Mouse (Mus musculus): Measurements from ENCODE around the gene Gm10717.
"Not testable (repeated sequence)": the region's sequence is repeated elsewhere in the genome, so short reads cannot be mapped to it uniquely, and the experiment has no call there.

Gm10717 gene

DNA sequence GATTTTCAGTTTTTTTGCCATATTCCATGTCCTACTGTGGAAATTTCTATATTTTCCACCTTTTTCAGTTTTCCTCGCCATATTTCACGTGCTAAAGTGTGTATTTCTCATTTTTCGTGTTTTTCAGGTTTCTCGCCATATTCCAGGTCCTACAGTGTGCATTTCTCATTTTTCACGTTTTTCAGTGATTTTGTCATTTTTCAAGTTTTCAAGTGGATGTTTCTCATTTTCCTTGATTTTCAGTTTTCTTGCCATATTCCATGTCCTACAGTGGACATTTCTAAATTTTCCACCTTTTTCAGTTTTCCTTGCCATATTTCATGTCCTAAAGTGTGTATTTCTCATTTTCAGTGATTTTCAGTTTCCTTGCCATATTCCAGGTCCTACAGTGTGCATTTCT lies 919 bp downstream of the Gm10717 start:
- not testable (repeated sequence) for DNase-seq

DNA sequence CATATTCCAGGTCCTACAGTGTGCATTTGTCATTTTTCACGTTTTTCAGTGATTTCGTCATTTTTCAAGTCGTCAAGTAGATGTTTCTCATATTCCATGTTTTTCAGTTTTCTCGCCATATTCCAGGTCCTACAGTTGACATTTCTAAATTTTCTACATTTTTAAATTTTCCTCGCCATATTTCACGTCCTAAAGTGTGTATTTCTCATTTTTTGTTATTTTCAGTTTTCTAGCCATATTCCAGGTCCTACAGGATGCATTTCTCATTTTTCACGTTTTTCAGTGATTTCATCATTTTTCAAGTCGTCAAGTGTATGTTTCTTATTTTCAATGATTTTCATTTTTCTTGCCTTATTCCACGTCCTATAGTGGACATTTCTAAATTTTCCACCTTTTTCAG lies 1.5 kb downstream of the Gm10717 start:
- DNase-seq: not testable (repeated sequence)

DNA sequence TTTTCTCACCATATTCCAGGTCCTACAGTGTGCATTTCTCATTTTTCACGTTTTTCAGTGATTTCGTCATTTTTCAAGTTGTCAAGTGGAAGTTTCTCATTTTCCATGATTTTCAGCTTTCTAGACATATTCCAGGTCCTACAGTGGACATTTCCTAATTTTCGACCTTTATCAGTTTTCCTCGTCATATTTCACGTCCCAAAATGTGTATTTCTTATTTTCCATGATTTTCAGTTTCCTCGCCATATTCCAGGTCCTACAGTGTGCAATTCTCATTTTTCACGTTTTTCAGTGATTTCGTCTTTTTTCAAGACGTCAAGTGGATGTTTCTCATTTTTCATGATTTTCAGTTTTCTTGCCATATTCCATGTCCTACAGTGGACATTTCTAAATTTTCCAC lies 2.0 kb downstream of the Gm10717 start:
- DNase-seq: not testable (repeated sequence)

GRCm38 (mm10) chr9:3029276-3030000 lies 4.2 kb downstream of the Gm10717 start:
- not testable (repeated sequence) for DNase-seq

GRCm38 (mm10) chr9:3030677-3031318 lies 5.6 kb downstream of the Gm10717 start:
- DNase-seq: not testable (repeated sequence)

- DNase-seq: not testable (repeated sequence)
These were observed 9.1 kb downstream of the Gm10717 start, which contains the start of gene Gm17535 for GRCm38 (mm10) chr9:3034299-3034698. Gene Gm17535 (plus strand): TSS chr9:3034599.

GRCm38 (mm10) chr9:3036577-3036976 lies 11.4 kb downstream of the Gm10717 start, which contains the start of gene Gm10715:
Gene Gm10715 (plus strand): TSS chr9:3036877.
- not testable (repeated sequence) for DNase-seq

- not testable (repeated sequence) for DNase-seq
These were observed 12.9 kb downstream of the Gm10717 start for GRCm38 (mm10) chr9:3038161-3038560.

Data from kidney, adult 11 months (tissue).